Mouse (Mus musculus) midbrain, embryonic 10.5 days (tissue): Measurements from ENCODE around the gene Dctn2. TPM values are rescaled to one million over a fixed set of nuclear protein-coding genes. Genes with fewer than 3 reads are reported as not detected.
"Not testable (repeated sequence)": the region's sequence is repeated elsewhere in the genome, so short reads cannot be mapped to it uniquely, and the experiment has no call there.

Experiments
- DNase-seq: peaks from one replicate; pipeline ENCODE4 v3.0.0-alpha.2; 2017; ENCODE audit warnings: low spot score
- H3K27ac ChIP-seq: fragments of 300-500 bp; sonication (generic); replicated peaks from 2 replicates; pipeline ENCODE4 v1.5.1; 2016; ENCODE audit warnings: mild to moderate bottlenecking
- H3K27me3 ChIP-seq: fragments of 300-500 bp; sonication (generic); 2 replicates; pipeline ENCODE4 v1.6.1; 2016; ENCODE audit warnings: low read depth, mild to moderate bottlenecking; ENCODE audit not compliant: poor library complexity, severe bottlenecking
- H3K36me3 ChIP-seq: fragments of 300-500 bp; sonication (generic); 2 replicates; pipeline ENCODE4 v1.6.1; 2016; ENCODE audit warnings: mild to moderate bottlenecking, moderate library complexity
- H3K4me1 ChIP-seq: fragments of 300-500 bp; sonication (generic); 2 replicates; pipeline ENCODE4 v1.6.1; 2016
- H3K4me3 ChIP-seq: fragments of 300-500 bp; sonication (generic); 2 replicates; pipeline ENCODE4 v1.5.1; 2016; ENCODE audit warnings: mild to moderate bottlenecking, moderate library complexity
- H3K9me3 ChIP-seq: fragments of 300-500 bp; sonication (generic); replicated peaks from 2 replicates; pipeline ENCODE4 v1.6.1; 2016; ENCODE audit warnings: mild to moderate bottlenecking
- WGBS: fragments of 180-500 bp; shearing (Covaris S2); methylation state at CpG from one replicate; pipeline ENCODE4 v1.1.7; 2016; 5-methylcytosine and 5-hydroxymethylcytosine counted together
- polyA plus RNA-seq: library from polyadenylated mRNA; unstranded; fragments of >200 nt; fragmentation: Nextera tagmentation; extraction: Ambion mirVana; gene quantifications from 2 replicates; pipeline ENCODE4 v1.2.1, GENCODE M21; 2016

The Dctn2 gene
- polyA plus RNA-seq, 1 experiment from 2014 or later: 212 TPM

DNA sequence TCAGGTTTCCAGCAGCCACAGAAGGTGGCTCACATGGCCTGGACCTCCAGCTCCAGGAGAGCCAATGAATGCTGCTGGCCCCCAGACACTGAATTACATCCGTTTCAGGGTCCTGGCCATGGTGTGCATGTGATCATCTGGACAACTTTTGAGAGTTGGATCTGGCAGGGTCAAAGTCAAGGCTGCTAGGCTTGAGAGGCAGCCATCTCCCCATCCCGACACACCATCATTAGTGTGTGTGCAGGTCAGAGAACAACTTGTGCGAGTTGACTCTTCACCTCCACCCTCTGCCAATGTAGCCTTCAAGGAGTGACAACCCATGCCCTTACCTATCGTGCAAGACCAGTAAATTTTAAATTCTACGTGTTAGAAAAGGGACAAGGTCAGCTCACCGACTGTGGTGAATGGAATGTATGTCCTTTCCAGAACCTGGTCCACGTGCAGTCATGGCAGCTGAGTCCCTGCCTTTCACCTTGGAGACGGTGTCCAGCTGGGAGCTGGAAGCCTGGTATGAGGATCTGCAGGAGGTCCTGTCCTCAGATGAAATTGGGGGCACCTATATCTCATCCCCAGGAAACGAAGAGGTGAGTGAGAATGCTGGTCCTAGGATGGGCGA is 28.8 kb downstream of the Dctn2 start:
- Histone ChIP-seq H3K27me3 (no peaks in the 10 kb centered on the region), H3K27ac (no peak overlapping the region), H3K4me3 (0 out of 2 replicates have a peak overlapping the region, but pooled peaks have one; percentile 1), H3K36me3 (peaks cover 73% of the 10 kb centered on the region), H3K4me1 (peaks cover 25% of the 10 kb centered on the region), H3K9me3 (no peaks in the 10 kb centered on the region)
- no peak for DNase-seq
- WGBS: 94% methylated on average over 10 of the region's 10 CpGs

DNA sequence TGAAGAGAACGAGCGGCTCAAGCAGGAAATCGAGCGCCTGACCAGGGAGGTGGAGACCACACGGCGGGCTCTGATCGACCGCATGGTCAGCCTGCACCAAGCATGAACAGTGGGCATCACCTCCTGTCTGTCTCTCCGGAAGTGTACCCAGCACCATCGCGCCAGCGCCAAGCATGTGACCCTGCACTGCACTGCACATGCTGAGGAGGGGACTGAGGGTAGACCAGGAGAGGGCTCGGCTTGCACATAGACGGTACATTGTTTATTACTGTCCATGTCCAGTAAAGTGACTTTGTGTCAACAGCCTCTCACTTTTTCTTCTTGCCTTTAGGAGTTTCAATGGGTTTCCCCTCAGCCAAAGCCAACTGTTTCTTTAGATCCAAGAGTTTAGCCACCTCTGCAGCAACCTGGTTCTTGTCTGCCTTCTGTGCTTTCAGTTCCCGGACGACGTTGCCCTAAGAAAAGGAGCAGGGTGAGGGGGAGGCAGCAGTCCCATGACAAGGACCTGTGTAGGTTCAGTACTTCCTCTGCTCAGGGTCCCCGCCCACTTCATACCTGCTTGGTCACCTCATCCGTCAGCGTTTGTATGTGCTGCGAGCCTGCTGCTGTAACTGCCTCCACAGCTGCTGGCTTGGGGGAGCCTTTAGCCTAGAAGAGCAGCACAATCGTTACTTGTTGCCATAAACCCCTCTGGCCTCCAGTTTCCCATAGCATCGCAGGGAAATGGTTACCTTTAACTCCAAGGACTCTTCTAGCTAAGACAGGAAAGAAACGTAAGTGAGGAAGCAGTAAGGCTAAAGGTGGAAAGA is 30.0 kb downstream of the Dctn2 start:
- DNase-seq: no peak
- 94% methylated on average over 24 of the region's 24 CpGs for WGBS
- no peak overlapping the region for H3K4me3 ChIP-seq
- H3K36me3 ChIP-seq: peaks cover 85% of the 10 kb centered on the region
- no peaks in the 10 kb centered on the region for H3K9me3 ChIP-seq
- peaks cover 21% of the 10 kb centered on the region for H3K4me1 ChIP-seq
- H3K27me3 ChIP-seq: no peaks in the 10 kb centered on the region
- no peak overlapping the region for H3K27ac ChIP-seq

DNA sequence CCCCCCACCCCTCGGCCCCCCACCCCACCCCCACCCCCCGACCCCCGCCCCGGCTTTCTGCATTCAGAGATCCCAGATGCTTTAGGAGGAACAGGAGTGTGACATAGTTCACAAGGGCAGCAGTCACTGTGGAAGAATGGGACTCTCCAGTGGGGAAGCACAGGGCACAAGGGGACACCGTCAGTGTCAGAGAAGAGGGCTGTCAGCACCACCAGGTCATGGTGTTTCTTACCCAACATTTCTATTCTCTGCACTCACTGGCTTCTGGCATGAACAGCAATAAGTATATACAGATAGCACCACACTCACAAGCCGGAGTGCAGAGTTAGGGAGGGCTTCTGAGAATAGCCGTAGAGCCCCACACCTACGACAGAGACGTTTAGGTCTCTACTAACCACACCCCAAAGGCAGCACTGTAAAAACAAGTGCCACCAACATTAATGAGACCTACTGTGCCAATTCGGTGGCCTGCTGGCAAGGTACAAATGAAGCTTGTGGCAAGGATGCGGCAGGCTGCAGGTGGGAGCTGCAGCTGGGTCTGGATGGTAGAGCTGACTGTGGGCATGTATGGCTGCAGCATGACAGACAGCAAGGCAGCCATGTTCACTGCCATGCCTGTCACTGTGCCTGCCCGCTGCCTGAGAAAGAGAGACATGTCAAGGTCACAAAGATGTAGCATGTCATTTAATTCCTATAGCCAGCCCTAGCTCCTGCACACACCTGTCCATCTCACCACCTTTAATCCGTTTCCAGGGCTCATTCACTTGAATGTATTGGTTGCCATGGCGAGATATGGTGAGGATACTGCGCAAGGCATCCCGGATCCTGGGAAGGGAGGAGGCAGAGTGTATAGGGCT is 31.1 kb downstream of the Dctn2 start:
- Histone ChIP-seq H3K4me3 (no peak overlapping the region), H3K9me3 (no peaks in the 10 kb centered on the region), H3K4me1 (peaks cover 10% of the 10 kb centered on the region), H3K36me3 (peaks cover 96% of the 10 kb centered on the region), H3K27ac (no peak overlapping the region), H3K27me3 (no peaks in the 10 kb centered on the region)
- no peak for DNase-seq
- 92% methylated on average over 16 of the region's 16 CpGs for whole genome bisulfite sequencing

DNA sequence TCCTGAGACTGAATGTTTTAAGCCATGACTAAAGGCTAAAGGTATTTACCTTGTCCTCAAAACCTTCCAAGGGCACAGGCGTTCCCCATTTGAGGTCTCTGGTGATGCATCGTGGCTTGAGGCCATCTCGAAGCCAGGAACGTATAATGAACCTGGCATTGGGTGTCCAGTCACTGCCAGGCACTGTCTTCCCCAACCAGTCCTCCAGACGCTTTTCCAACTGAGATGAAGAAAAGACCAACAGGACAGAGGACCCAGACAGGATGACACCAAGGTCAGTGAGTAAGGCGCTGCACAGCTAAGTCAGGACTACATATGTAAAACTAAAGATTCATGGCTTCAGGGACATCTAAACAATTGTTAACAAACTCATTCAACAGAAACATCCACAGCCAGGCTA is 34.2 kb downstream of the Dctn2 start:
- no peak overlapping the region for H3K27ac ChIP-seq
- H3K4me1 ChIP-seq: no peaks in the 10 kb centered on the region
- 94% methylated on average over 6 of the region's 6 CpGs for WGBS
- peaks cover 100% of the 10 kb centered on the region for H3K36me3 ChIP-seq
- no peak overlapping the region for H3K4me3 ChIP-seq
- DNase-seq: no peak
- no peaks in the 10 kb centered on the region for H3K27me3 ChIP-seq
- no peaks in the 10 kb centered on the region for H3K9me3 ChIP-seq

DNA sequence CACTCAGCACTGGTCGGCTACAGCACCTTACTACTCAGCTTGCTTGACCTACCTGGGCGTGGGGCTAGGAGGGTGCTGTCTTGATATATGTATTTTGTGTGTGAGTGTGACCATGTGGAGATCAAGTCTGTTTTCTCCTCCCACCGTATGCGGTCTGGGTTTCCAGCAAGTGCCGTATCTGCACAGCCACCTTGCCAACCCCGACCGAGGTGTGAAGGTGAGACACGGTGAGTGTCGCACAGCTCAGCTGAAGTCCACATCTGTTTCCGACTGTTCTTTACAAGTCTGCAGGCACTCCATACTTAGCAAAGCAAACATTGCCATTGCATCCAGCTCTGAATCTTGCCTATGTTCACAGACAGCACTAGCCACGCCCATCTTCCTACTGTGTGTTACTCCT is 37.0 kb downstream of the Dctn2 start:
- Histone ChIP-seq H3K36me3 (peaks cover 100% of the 10 kb centered on the region), H3K27ac (no peak overlapping the region), H3K4me3 (no peak overlapping the region), H3K27me3 (no peaks in the 10 kb centered on the region), H3K4me1 (no peaks in the 10 kb centered on the region), H3K9me3 (no peaks in the 10 kb centered on the region)
- no peak for DNase-seq
- 95% methylated on average over 11 of the region's 11 CpGs for WGBS

DNA sequence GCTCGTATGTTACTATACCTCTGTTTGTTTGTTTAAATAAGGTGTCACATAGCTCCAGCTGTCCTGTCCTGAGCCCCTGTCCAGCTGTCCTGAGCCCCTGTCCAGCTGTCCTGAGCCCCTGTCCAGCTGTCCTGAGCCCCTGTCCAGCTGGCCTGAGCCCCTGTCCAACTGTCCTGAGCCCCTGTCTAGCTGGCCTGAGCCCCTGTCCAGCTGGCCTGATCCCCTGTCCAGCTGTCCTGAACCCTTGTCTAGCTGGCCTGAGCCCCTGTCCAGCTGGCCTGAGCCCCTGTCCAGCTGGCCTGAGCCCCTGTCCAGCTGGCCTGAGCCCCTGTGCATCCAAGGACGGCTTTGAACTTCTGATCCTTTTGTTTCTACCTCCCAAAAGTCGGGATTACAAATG is 43.0 kb downstream of the Dctn2 start:
- Histone ChIP-seq H3K36me3 (peaks cover 59% of the 10 kb centered on the region), H3K4me1 (peaks cover 17% of the 10 kb centered on the region)
- not testable (repeated sequence) for H3K4me3 ChIP-seq, H3K27ac ChIP-seq, H3K27me3 ChIP-seq, DNase-seq, H3K9me3 ChIP-seq
- 86% methylated on average over 3 of the region's 3 CpGs for WGBS

DNA sequence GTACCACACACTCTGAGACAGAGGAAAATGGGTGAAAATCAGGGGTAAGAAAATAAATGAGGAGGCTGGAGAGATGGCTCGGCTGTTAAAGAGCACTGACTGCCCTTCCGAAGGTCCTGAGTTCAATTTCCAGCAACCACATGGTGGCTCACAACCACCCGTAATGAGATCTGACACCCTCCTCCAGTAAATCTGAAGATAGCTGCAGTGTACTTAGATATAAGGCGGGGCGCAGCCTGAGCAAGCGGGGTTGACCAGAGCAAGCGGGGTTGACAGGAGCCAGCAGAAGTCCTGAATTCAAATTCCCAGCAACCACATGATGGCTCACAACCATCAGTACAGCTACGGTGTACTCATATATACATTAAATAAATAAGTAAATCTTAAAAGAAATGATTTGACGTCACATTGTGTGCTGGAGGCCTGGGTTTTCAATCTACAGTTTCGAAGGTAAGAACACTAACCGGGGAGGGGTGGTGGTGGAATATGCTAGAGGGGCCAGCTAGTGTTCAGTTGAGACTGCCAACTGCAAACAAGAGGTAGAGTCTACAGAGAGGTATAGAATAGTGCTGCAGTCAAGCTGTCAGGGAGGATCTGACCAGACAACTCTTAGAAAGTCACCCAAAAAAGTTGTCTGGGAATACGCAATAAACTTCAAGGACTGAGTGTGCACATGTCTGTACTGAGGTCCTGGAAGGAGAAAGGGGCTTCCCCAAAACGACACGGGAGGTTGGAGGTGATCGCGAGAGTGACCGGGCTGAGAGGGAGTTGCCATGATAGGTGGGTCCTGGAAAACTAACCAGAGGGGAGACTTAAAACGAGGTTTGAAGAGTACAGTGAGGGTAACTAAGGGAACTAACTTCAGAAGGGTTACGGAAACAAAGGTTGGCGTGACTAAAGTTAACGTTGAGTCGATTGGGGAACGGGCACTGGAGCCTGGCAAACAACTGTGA is 44.6 kb downstream of the Dctn2 start:
- peak overlapping the region; percentile 94 for H3K27ac ChIP-seq
- no peaks in the 10 kb centered on the region for H3K9me3 ChIP-seq
- WGBS: 39% methylated on average over 23 of the region's 23 CpGs
- no peak for DNase-seq
- H3K27me3 ChIP-seq: no peaks in the 10 kb centered on the region
- peaks cover 17% of the 10 kb centered on the region for H3K4me1 ChIP-seq
- peaks cover 42% of the 10 kb centered on the region for H3K36me3 ChIP-seq
- H3K4me3 ChIP-seq: peak overlapping the region; percentile 91

DNA sequence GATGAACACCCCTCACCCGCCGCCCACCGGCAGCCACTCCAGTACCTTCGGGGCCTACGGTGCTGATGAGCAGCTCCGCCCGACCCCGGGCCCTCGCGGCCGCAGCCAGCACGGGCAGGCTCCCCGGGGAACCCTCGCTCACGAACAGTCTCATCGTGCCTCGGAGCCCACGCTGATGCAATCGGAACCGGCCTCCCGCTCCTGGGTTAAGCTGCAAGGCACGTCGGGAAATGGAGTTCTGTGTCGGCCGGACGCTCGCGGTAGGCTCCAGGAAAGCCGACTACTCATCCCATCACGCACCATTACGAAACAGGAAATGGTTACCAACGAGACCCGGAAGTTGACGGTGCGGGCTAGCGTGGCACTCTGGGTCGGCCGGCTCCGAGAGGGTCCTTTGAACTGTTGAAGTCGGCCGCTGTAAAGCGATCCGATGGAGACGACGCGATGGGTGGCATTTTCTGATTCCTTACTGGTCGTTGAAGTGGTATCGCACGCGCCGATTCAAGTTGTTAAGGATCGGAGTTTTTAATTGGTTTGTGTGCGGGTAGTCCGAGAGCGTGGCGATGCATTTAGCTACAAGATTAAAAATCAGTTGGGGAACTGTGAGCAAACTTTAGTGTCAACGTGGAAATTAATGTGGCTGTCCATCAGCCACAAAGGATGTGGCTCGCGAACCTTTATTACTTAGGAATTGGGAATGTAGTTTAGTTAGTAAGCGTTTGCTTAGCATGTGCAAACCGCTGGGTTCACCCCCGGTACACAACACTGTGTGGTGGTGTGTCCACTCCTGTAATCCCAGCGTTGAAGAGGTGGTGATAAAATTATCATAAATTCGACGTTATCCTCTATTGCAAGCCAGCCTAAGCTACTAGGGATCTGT is 45.5 kb downstream of the Dctn2 start, which contains the start of gene Mars:
TSS of gene Mars (minus strand) at position 311 of the 880 bp plus-strand sequence.
- peak within 1 kb of the TSS; percentile 91 for H3K4me3 ChIP-seq
- no peaks in the 10 kb centered on the region for H3K27me3 ChIP-seq
- WGBS: under 1% methylated on average over 65 of the region's 65 CpGs
- peak within 1 kb of the TSS; percentile 94 for H3K27ac ChIP-seq
- peak; percentile 95 for DNase-seq
- H3K9me3 ChIP-seq: no peaks in the 10 kb centered on the region
- H3K4me1 ChIP-seq: peaks cover 17% of the 10 kb centered on the region
- H3K36me3 ChIP-seq: peaks cover 33% of the 10 kb centered on the region

DNA sequence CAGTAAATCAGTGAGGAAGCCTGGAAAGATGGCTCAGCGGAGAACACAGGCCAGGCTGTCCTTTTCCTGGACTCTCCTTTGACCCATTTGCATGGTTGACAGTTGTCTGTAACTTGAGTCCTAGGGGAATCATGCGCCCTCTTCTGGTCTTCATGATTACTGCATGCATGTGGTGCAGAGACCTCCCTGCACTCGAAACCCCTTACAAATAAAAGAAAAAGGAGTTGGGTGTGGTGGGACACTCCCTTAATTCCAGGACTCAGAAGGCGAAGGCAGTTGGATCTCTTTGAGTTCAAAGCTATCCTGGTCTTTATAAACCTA is 46.1 kb downstream of the Dctn2 start:
- peaks cover 27% of the 10 kb centered on the region for H3K36me3 ChIP-seq
- peak overlapping the region; percentile 94 for H3K27ac ChIP-seq
- 2% methylated on average over 4 of the region's 4 CpGs for WGBS
- peak; percentile 89 for DNase-seq
- H3K4me1 ChIP-seq: peaks cover 17% of the 10 kb centered on the region
- H3K9me3 ChIP-seq: no peaks in the 10 kb centered on the region
- H3K4me3 ChIP-seq: peak overlapping the region; percentile 91
- H3K27me3 ChIP-seq: no peaks in the 10 kb centered on the region

DNA sequence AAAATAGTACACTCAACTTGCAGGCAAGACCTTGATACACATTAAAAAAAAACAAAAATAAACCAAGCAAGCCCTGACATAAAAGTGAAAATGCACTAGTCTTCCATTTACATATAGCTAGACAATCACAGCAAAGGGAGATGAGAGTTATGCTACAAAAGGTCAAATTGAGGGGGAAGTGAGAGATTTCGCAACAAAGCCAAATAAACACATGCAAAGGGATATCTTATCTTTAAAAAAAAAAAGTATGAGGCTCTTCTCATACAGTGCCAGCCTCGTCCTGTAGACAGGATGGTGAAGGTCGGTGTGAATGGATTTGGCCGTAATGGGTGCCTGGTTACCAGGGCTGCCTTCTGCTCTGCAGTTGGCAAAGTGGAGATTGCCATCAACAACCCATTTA is 46.7 kb downstream of the Dctn2 start:
- 79% methylated on average over 4 of the region's 4 CpGs for WGBS
- peaks cover 17% of the 10 kb centered on the region for H3K4me1 ChIP-seq
- no peaks in the 10 kb centered on the region for H3K27me3 ChIP-seq
- DNase-seq: no peak
- no peaks in the 10 kb centered on the region for H3K9me3 ChIP-seq
- H3K36me3 ChIP-seq: peaks cover 22% of the 10 kb centered on the region
- no peak overlapping the region for H3K27ac ChIP-seq
- no peak overlapping the region for H3K4me3 ChIP-seq

DNA sequence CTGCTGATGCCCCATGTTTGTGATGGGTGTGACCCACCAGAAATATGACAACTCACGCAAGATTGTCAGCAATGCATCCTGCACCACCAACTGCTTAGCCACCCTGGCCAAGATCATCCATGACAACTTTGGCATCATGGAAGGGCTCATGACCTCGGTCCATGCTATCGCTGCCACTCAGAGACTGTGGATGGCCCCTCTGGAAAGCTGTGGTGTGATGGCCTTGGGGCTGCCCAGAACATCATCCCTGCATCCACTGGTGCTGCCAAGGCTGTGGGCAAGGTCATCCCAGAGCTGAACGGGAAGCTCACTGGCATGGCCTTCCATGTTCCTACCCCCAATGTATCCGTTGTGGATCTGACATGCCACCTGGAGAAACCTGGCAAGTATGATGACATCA is 47.3 kb downstream of the Dctn2 start:
- H3K4me3 ChIP-seq, H3K27ac ChIP-seq, H3K27me3 ChIP-seq, DNase-seq, H3K9me3 ChIP-seq: not testable (repeated sequence)
- WGBS: 86% methylated on average over 5 of the region's 5 CpGs
- peaks cover 17% of the 10 kb centered on the region for H3K4me1 ChIP-seq
- peaks cover 15% of the 10 kb centered on the region for H3K36me3 ChIP-seq
